Comparison of ENCODE assay signal across 17 mouse cellular contexts in the genomic region with DNA sequence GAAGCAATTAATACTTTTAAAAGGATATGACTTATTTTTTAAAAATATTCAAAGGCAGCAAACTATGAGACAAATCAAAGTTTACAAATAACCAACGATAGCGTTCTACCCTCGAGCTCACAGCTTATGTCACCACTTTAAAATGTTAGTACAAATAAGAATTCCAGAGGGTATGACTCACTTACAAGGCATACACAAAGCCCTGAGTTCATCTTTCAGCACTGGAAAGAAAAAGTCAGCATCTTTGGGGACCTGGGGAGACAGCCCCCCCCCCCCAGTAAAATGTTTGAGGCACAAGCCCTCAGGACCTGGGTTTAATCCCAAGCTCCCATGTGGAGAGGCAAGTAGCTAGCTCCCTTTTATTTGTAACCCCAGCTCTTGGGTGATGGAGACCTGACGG.
"Had no signal": no experiment of that assay in that cellular context is flagged by ENCODE, and none has a peak within 500 bp of the region (broad histone marks: within the 10 kb centered on the region; RNA-seq: fewer than 3 reads in every experiment).

No protein-coding gene starts in this region.

- H3K4me1 ChIP-seq: lung, embryonic 15.5 days; stomach, embryonic 15.5 days had no signal

- H3K4me3 ChIP-seq: lung, embryonic 15.5 days; megakaryocyte, embryonic 14.5 days; midbrain, embryonic 13.5 days; midbrain, embryonic 15.5 days; neural tube, embryonic 12.5 days; stomach, embryonic 15.5 days had no signal

- ATAC-seq: lung, postnatal 0 days; midbrain, embryonic 13.5 days; midbrain, embryonic 15.5 days had no signal

- H3K27me3 ChIP-seq: stomach, embryonic 15.5 days had no signal

- H3K27ac ChIP-seq: lung, embryonic 15.5 days; macrophage; midbrain, embryonic 13.5 days; midbrain, embryonic 15.5 days; neural tube, embryonic 12.5 days; stomach, embryonic 15.5 days; stomach, postnatal 0 days had no signal

- DNase-seq: lung, adult 2 months; lung, postnatal 14 days; lung, postnatal 36 days; right cerebral cortex, postnatal 14 days; thymus, adult 2 months; thymus, postnatal 25 days; thymus, postnatal 4 days had no signal

- H3K9me3 ChIP-seq: lung, embryonic 15.5 days; megakaryocyte, embryonic 14.5 days; midbrain, embryonic 13.5 days; midbrain, embryonic 15.5 days; neural tube, embryonic 12.5 days; stomach, embryonic 15.5 days had no signal

- H3K9ac ChIP-seq: lung, embryonic 15.5 days; midbrain, embryonic 13.5 days; midbrain, embryonic 15.5 days; neural tube, embryonic 12.5 days; stomach, embryonic 15.5 days had no signal

- H3K4me2 ChIP-seq: lung, embryonic 15.5 days; midbrain, embryonic 11.5 days; midbrain, embryonic 13.5 days; midbrain, embryonic 15.5 days; neural tube, embryonic 12.5 days; stomach, embryonic 15.5 days had no signal

- H3K36me3 ChIP-seq: lung, embryonic 15.5 days; midbrain, embryonic 13.5 days; midbrain, embryonic 15.5 days; neural tube, embryonic 12.5 days; stomach, embryonic 15.5 days had no signal
